Mouse (Mus musculus) embryo, embryonic 11.5 days (tissue): ENCODE measurements around the gene Fam107a.

Experiments
- DNase-seq: peaks from one replicate; pipeline ENCODE4 v3.0.0-alpha.2; 2012; ENCODE audit warnings: low read depth, low spot score

Gene Fam107a

DNA sequence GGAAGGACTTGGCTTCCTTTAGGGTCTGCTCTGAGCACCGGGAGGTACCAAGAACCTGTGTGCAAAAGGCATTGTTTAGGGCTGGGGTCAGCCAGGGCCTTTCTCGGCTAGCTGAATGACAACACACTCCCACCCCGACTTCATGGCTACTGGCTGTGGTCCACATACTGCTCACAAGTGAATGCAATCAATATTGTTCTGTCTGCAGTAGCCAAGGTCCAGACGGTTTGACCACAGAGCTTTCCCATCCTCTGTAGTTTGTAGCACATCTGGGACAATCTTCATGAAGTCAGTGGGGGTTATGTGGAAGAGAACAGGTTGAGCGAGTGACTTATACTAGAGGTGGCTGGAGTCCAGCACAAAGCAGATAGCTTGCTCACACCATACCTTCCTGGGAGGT, 60.9 kb downstream of the Fam107a start:
- no peak for DNase-seq

DNA sequence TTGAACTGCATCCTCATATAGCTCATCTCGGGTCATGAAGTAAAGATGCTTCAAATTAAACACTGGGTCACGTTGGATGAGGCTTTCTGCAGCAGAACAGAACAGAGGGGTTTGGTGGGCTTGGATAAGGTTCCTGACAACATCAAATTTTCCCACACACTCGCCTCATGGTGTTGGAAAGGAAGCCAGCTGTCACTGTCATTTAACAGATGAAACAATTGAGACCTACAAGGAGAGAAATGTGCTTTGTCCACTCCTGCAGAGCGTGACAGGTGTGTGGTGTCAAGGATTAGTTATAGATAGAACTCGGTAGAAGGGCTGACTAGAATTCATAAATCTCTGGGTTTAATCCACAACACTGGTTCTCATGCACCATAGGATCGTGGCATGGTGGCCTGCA, 61.8 kb downstream of the Fam107a start:
- no peak for DNase-seq

DNA sequence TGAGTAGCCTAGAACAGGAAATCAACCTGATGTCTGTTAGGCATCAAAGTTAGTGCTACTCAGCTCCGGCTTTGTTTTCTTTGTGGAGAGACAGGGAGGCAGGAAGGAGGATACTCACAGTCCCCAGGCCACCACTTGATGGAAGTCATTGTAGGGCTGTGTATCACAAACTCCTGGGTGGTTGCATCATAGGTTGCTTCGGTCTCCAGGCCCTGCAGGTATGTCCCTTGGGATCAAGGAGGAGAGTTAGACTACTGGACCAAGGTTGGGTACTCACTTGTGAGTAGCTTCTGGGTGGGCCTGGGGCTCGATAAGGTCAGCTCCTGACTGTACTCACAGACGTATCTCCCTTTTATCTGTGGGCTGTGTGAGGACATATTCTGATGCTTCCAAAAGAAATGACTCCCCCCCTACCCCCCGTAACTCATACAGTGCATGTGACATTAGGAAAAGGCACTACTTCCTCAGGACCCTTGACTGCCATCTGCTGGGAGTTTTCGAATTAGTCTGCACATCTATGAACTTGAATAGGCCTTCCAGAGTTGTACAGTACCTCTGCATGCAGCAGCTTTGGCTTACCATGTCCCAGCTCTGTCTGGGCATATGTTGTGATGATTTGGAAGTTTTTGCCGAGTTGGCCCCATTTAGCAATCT, 62.6 kb downstream of the Fam107a start:
- DNase-seq = peak; percentile 23

DNA sequence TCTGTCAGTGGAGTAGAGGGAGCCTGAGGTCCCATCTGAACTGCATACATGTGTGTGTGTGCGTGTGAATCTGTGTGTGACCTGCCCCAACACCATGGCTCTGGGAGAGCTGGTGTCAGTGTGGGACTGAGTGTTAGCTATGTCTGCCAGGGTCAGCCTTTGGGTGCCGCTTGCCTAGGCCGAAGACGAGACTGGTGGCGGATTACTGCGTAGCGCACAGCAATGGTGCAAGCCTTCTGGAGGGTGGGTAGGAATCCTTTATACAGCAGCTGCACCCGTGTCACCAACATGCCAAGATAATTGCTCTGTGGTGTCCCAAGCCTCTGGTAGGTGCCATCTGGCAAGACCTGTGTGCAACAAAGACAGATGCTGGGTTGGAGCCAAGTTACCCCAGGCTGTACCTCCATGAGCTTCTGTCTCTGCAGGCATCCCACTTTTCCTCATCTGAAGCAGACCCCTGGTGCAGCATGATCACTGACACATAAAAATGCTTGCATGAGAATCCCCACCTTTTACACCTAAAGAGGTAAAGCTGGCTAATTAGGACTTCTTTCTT, 66.4 kb downstream of the Fam107a start:
- no peak for DNase-seq

DNA sequence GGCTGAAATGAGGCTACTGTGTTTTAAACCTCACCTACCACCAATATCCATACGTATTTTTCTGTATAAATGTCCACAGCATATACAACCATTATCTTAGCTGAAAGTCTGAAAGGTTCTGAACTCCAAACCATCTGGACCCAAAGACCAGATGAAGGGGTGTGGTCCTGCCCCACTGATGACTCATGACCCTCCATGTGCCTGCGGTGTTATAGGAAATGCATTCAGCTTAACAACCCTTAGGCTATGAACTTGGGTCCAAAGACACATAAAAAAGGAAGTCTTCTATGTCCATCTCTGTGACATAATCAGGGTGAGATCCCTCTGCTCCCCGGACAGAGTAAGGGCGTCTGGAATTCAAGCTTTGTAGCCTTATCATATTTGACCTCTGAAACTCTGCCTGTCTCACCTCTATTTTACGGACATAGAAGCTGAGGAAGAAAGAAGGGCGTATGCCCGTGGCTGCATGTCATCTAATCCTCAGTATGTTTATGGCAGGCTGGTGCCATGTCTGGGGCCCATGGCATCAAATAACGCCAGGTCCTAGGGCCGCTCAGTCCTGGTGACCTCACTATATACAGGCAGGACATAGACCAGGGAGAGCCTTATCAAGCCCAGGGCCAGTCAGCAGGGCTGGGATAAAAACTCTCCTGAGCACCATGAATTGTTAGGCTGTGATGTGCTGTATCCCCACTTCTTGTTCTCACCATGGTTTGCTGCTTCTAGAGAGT, 67.5 kb downstream of the Fam107a start:
- DNase-seq = no peak

DNA sequence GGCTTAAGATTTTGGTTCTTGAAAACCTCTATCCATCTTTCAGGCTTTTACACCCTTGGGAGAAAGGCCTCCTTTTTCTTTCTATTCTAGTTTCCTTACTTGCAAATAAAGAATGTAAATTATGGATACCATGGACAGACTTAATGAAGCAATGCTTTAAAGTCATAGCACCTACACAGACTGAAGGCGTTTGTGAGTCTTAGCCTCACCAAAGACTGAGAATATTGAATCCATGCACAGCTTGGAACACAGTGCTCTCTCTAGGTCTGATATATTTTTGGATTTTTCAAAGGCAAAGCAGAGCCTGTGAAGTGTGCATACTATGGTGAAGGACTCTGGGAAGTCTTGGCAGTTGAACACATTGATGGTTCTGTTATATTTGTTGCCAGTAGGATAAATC, 68.6 kb downstream of the Fam107a start:
- DNase-seq = no peak

DNA sequence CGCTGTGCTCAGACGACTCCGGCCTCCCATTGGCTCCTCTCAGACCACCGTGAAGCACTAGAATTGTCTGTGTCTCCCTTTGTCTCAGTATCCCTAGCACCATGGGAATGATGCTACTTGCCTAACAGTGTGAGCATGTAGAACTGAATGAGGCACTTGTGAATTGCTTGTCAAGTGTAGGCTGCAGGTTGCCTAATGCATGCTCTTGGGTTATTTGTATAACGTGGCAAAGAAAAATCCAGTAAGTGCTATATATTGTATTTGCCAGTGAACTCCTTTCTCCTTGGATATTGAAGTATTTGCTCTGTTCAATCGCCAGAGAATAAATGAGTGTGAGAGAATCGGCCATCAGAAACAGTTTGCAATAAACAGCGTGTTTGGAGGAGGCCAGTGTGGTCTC, 70.9 kb downstream of the Fam107a start:
- no peak for DNase-seq
